Mouse (Mus musculus) adrenal gland, adult 8-10 months (tissue): Measurements from ENCODE around the gene Mgat5. TPM values are rescaled to one million over a fixed set of nuclear protein-coding genes. Genes with fewer than 3 reads are reported as not detected.
A peak's percentile ranks its signal among the peaks of the same experiment; 100 is the strongest.

Source experiments
- DNase-seq: peaks from one replicate; pipeline ENCODE4 v3.0.0; 2022
- total RNA-seq, 4 experiments: library from RNA; stranded (reverse); gene quantifications; 2 replicates each; pipeline ENCODE4 v1.2.4; 2022

Mgat5 gene
- total RNA-seq, 4 experiments from 2014 or later, result 14.5 to 21.1 (median 18.5) TPM

DNA sequence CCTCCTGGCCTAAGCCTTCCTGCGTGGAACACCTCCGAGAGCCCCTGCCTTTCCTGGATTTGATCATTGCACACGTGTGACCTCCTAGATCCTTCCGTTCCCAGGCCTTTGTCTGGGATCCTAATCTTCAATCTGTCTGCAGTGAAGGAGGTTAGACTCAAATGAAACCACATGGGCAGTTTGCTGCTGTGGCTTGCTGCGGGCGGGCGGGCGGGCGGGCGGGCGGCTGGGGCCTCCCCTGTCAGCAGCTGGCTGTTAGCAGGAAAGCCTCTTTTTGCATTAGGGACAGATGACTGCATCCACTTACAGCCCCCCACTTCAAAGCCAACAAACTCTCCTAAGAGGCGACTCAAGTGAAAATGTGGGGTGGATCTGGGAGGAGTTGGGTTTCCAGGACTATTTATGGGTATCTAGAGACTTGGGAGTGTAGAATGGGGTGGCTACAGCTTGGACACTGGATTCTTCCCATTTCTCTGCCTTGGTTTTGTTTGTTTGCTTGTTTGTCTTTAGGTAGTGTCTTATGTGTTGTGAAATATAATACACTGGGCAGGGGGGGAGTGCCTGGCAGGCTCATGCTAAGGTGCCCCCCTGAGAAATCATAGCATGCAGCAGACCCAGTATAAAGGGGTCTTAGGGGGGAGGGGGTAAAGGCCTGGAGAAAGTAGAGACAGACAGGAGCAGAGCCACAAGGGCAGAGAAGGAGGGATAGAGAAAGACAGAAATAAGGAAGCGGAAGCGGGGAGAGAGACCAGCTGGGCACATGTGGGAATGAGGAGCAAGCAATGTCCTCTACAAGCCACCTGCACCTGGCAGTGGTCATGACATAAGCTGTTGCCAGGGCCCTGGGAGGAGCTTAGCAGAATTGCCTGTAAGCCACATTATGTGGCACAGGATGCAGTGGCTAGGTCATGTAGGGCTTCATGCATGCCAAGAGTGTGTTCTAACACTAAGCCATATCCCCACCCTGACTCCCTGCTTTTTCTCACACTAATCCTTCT is 238.4 kb downstream of the Mgat5 start:
- DNase-seq, result no peak

DNA sequence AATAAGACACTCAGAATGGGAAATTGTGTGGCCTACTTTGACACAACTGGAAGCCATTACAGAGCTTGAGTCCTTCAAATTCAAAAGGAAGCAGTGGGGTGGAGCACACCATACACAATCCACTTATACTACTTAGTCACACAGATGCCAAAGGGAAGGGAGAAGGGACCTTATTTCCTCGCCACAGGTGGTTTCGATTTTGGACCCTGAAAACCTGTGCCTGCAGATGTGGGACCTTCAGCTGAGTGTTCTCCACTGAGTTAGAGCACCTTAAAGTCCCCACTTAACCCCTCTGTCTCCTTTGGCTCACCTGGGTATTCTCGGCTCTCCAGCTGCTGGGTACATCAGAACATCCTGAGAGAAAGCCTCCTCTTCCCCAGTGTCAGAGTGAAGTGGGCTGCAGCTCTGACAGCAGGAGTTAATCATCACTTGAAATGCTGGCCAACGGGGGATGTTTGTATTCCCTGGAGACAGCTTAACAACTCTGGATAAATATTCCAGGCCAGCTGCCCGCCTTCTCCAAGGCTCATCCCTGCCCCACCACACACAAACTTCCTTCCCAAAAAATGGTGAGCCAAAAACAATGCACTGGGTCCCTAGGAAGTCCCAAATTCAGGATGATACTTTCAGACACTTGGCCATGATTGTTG is 240.1 kb downstream of the Mgat5 start:
- DNase-seq, result no peak

- DNase-seq, result no peak
Measured at GRCm38 (mm10) chr1:127453397-127453796, 248.6 kb downstream of the Mgat5 start.

GRCm38 (mm10) chr1:127459015-127459451 is 254.2 kb downstream of the Mgat5 start:
- peak; percentile 18 for DNase-seq

GRCm38 (mm10) chr1:127459576-127459975 is 254.8 kb downstream of the Mgat5 start:
- DNase-seq, result no peak

DNA sequence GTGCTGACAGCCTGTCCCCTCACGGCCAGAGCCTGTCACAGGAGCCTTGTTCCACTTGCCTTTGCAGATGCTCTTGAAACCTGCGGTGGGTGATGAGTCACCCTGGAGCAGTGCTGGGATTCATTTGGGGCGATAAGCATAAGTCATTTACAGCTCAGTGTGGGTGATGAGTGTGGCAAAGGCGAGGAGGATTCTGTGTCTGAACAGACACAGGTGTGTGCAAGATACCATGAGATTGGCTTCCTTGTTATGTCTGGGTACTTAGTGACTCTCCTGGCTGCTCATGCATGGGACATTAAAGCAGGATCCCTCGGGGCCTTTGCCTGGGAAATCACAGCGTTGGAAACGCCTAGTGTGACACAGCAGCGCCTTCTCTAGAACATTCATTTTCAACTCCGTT is 256.2 kb downstream of the Mgat5 start:
- DNase-seq, result no peak

GRCm38 (mm10) chr1:127464041-127464440 is 259.2 kb downstream of the Mgat5 start:
- DNase-seq, result no peak

DNA sequence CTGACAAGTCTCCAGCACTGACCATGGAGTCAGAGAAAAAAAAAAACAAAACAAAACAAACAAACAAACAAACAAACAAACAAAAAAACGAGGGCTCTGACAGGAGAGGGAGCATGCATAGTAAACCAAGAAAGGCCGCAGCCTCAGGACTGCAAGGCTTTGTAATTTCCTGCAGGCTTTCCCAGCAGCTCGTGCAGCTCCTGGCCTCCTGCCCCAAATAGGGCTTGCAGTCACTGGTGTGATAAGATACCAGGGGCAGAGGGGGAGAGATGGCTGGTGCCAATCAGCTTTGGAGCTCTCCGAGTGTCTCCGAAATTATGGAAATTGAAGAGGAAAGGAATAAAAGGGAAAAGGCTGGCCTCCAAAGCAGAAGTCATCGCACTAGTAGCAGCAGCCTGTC is 260.5 kb downstream of the Mgat5 start:
- DNase-seq, result no peak

GRCm38 (mm10) chr1:127467238-127467637 is 262.4 kb downstream of the Mgat5 start:
- no peak for DNase-seq

DNA sequence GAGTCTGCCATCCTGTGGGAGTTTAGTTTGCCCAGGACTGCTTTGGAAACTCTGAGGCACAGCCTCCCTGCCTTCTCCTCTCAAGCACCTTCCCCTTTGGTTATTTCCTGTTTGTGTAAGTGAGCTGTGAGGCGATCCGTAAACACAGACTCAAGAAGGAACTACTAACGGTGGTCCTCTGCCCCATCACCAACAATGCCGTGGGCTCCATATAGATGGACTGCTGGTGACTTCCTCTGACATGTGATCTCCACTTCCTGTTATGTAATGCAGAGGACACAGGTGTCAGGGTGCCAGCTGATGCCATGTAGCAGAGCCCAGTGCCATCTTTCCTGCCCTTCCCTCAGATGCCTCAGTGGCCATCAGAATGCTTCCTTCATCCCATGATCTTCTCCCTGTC is 265.4 kb downstream of the Mgat5 start:
- DNase-seq, result no peak

DNA sequence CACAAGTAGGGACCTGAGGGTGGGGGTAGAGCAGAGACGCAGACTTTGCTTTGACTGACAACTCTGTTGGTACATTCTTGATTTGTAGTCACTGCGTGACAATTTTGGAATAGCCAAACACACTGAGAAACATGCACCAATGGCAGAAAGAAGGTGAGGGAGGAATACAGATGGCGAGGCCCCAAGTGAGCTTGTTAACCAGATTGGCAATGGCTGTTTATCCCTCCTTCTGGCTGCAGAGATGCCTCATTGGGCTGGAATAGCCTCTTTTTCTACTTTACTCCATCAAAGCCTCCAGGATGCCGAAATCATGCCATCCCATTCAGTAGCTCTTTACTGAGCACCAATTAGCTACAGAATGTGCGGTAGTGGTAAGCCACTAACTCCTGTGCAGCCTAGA is 270.9 kb downstream of the Mgat5 start:
- DNase-seq, result no peak

DNA sequence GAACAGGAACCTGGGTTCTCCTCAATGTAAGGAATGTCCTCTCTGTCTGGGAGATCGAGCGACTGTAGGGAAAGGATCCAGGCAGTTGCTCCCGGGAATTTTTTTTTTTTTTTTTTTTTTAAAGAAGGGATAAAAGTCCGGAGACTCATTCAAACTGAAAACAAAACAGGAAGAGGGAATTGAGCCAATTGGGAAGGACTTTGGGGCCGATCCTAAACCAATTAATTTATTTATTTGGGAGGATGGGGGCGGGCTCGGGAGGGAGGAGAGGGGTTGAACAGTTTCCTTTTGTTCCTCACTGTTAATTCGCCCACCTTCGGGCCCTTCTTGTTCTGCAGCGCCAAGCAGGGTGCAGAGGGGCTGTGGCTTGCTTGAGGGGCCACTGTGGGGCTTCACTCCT is 278.1 kb downstream of the Mgat5 start:
- no peak for DNase-seq

- DNase-seq, result peak; percentile 10
Measured at GRCm38 (mm10) chr1:127484188-127484587, 279.4 kb downstream of the Mgat5 start.

- peak; percentile 17 for DNase-seq
Measured at GRCm38 (mm10) chr1:127484826-127485225, 280.0 kb downstream of the Mgat5 start.

GRCm38 (mm10) chr1:127487161-127487560 is 282.3 kb downstream of the Mgat5 start:
- DNase-seq, result no peak

DNA sequence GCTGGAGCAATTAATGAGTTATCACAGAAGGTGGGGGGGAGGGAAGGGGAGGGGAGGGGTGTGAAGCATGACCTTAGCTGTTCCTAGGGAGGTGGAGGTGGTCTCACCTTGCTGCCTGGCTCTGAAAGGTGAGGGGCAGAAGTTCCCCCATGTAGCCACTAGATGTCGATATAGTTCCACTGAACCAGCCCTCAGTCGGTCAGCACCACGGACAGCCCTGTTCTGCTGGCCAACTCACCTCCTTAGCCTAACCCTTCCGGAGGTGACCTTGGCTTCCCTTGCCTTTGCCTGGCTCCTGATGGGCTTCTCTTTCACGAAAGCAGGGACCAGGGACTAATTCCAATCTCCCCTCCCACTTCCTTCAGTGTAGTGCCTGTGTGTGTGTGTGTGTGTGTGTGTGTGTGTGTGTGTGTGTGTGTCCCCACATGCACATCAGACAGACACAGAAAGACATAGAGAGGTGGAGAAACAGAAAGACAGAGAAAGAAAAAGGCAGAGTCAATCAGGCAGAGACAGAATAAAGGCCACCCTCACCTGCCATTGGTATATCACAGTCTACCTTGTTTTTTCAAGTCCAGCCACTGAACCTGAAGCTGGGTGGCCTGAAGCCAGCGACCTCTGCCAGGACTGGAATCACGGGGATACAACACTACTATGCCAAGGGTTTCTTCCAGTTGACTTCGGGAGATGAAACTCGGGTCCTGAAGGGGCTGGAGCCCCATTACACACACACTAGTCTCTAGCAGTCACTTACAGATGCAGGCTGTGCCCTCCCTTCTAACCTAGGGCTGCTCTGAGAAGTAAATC is 292.1 kb downstream of the Mgat5 start:
- peak; percentile 41 for DNase-seq

DNA sequence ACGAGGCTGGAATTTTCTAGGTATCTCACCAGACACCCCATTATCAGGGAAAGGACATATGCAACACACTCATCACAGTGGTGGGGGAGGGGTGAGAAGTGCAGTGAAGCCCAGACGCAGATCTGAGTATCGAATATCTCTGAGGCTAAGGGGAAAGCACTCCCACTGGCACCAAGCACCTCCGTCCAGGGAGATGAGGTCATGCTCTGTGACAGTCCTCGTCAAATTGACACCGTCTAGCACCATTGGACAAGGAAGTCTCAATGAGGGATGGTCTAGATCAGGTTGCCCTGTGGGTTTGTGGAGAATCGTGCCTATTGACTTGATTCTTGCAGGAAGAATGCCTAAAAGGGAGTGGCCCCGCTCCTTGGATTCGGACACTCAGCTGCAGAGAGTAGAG is 293.9 kb downstream of the Mgat5 start:
- DNase-seq, result no peak

GRCm38 (mm10) chr1:127500219-127500618 is 295.4 kb downstream of the Mgat5 start:
- DNase-seq, result peak; percentile 21

DNA sequence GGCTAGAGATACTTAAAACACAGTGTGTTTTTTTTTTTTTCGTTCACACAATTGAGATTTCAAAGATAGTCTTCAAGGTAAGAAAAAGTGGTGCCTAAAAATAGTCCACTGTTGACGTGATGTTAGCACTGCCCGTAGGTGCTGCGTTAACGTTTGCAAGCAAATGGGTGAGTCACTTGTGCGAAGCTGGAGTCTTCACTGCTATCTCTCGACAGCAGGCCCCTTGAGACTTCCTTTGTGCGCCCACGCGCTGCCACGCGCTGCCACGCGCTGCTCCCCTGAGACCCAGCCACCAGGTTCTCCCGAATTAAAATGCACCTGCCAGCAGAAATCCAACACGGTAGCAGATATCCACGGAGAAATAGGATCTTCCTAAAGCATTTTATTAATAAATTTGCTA is 295.9 kb downstream of the Mgat5 start:
- no peak for DNase-seq

GRCm38 (mm10) chr1:127507042-127507650 is 302.3 kb downstream of the Mgat5 start:
- no peak for DNase-seq

DNA sequence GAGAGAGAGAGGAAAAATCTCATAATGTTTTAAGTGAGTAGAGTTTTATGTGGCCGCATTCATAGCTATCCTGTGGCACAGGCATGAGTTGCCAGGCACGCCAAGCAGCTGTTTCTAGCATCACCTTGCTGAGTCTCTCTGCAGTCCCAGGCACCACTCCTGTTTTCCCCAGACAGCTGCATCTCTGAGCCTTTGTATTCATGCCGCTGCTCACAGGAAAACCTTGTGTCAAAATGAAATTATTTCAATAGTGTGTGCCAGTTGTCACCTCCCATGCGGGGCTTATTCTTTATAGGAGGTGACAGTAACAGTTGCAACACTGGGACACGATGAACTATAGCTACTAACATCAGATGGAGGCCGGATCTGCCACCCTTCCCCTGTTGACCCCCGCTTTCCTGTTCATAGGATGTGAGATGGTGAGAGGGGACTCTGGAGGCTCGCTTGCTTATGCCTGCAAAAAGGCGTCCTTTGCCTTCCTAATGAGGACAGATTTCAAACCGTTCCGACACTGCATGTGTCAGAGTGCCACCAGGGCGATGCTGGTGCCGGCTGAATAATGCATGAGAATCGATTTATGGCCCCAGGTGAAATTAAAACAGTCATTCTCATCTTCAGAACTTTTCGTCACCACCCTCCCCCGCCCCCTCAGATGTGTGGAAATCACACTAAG is 303.4 kb downstream of the Mgat5 start:
- DNase-seq, result no peak

- DNase-seq, result no peak
Measured at GRCm38 (mm10) chr1:127508921-127509320, 304.1 kb downstream of the Mgat5 start.
